Mouse (Mus musculus) left cerebral cortex, adult 18-20 months (tissue): ENCODE results near the gene Olfr71. TPM values are rescaled to one million over a fixed set of nuclear protein-coding genes. Genes with fewer than 3 reads are reported as not detected.

Experiments
- DNase-seq, 2 experiments: peaks; one replicate each; pipeline ENCODE4 v3.0.0; 2021 to 2022; ENCODE audit warnings: low spot score in 2 of 2, mixed read lengths in 1 of 2
- total RNA-seq, 2 experiments: library from RNA; stranded (reverse); gene quantifications; 2 replicates each; pipeline ENCODE4 v1.2.3; 2021

Olfr71 gene
- total RNA-seq, 2 experiments from 2014 or later, result 0.12 TPM; not detected in 1

- no peak for DNase-seq
Observed at GRCm38 (mm10) chr4:43713652-43714219, 3.7 kb upstream of the Olfr71 start.

GRCm38 (mm10) chr4:43711821-43712220 is 1.8 kb upstream of the Olfr71 start:
- peak; percentile 80 to 93 for DNase-seq

GRCm38 (mm10) chr4:43705991-43706390 is 4.1 kb downstream of the Olfr71 start:
- DNase-seq, result no peak

GRCm38 (mm10) chr4:43703851-43704250 is 6.2 kb downstream of the Olfr71 start:
- DNase-seq, result no peak

GRCm38 (mm10) chr4:43703439-43703838 is 6.6 kb downstream of the Olfr71 start:
- no peak for DNase-seq

- no peak for DNase-seq
Observed at GRCm38 (mm10) chr4:43700707-43701106, 9.3 kb downstream of the Olfr71 start, which contains the start of gene Olfr70. TSS of gene Olfr70 (minus strand) at chr4:43700807.

- no peak for DNase-seq
Observed at GRCm38 (mm10) chr4:43696561-43696960, 13.5 kb downstream of the Olfr71 start.

- DNase-seq, result no peak
Observed at GRCm38 (mm10) chr4:43695249-43695671, 14.8 kb downstream of the Olfr71 start.

- DNase-seq, result no peak
Observed at GRCm38 (mm10) chr4:43694439-43695248, 15.4 kb downstream of the Olfr71 start.

GRCm38 (mm10) chr4:43693806-43694241 is 16.2 kb downstream of the Olfr71 start:
- no peak for DNase-seq

- DNase-seq, result no peak
Observed at GRCm38 (mm10) chr4:43691026-43691425, 19.0 kb downstream of the Olfr71 start.

- DNase-seq, result no peak
Observed at GRCm38 (mm10) chr4:43690021-43690420, 20.0 kb downstream of the Olfr71 start.

- DNase-seq, result no peak
Observed at GRCm38 (mm10) chr4:43679416-43680043, 30.5 kb downstream of the Olfr71 start.

GRCm38 (mm10) chr4:43678541-43678940 is 31.5 kb downstream of the Olfr71 start:
- DNase-seq, result no peak

- no peak for DNase-seq
Observed at GRCm38 (mm10) chr4:43675608-43676007, 34.4 kb downstream of the Olfr71 start.

- no peak for DNase-seq
Observed at GRCm38 (mm10) chr4:43674974-43675373, 35.1 kb downstream of the Olfr71 start.

- DNase-seq, result no peak
Observed at GRCm38 (mm10) chr4:43673703-43674102, 36.4 kb downstream of the Olfr71 start.

GRCm38 (mm10) chr4:43672070-43672469 is 38.0 kb downstream of the Olfr71 start:
- DNase-seq, result peak; percentile 82 to 93

GRCm38 (mm10) chr4:43669428-43669794 is 40.6 kb downstream of the Olfr71 start:
- peak in 1 of 2 experiments; percentile 27 for DNase-seq

GRCm38 (mm10) chr4:43668782-43669427 is 41.1 kb downstream of the Olfr71 start, which contains the start of the genes Tmem8b and Fam221b:
TSS of gene Tmem8b (plus strand) at chr4:43668971.
TSS of gene Fam221b (minus strand) at chr4:43669145.
- DNase-seq, result peak; percentile 88 to 90

- no peak for DNase-seq
Observed at GRCm38 (mm10) chr4:43666412-43666811, 43.6 kb downstream of the Olfr71 start.
